In genomic region chr2:93870842-93871241, GRCm38 (mm10) we compare ENCODE assay signal across 9 mouse cellular contexts. TPM values are rescaled to one million over a fixed set of nuclear protein-coding genes. Genes with fewer than 3 reads are reported as not detected.
A peak's percentile ranks its signal among the peaks of the same experiment; 100 is the strongest.
DNase-seq lines count a peak whose midpoint lies in the region; ATAC-seq and TF ChIP-seq lines count a peak whose summit lies in the region.
"Had no signal": no experiment of that assay in that cellular context is flagged by ENCODE, and none has a peak within 500 bp of the region (broad histone marks: within the 10 kb centered on the region; RNA-seq: fewer than 3 reads in every experiment).

No protein-coding gene starts in this region.

- H3K27ac ChIP-seq in midbrain, embryonic 10.5 days (replicated peaks): no peak overlapping the region; the same call in 1 of the 2 replicates
- H3K27ac ChIP-seq in midbrain, embryonic 15.5 days: no peak overlapping the region
- no peak overlapping the region for H3K27ac ChIP-seq in hindbrain, postnatal 0 days
- no peak overlapping the region for H3K27ac ChIP-seq in midbrain, embryonic 11.5 days (ENCODE audit: low read depth, low read length)

- no peak overlapping the region for H3K9ac ChIP-seq in midbrain, embryonic 15.5 days
- no peak overlapping the region for H3K9ac ChIP-seq in hindbrain, postnatal 0 days (replicated peaks; ENCODE audit: low read length)
- H3K9ac ChIP-seq in midbrain, embryonic 11.5 days (ENCODE audit: low read length): no peak overlapping the region

- H3K4me1 ChIP-seq in midbrain, embryonic 10.5 days: peaks cover 19% of the 10 kb centered on the region
- peaks cover 4% of the 10 kb centered on the region for H3K4me1 ChIP-seq in midbrain, embryonic 15.5 days
- peaks cover 6% of the 10 kb centered on the region for H3K4me1 ChIP-seq in hindbrain, postnatal 0 days (ENCODE audit: insufficient read depth, low read length)
- H3K4me1 ChIP-seq in midbrain, embryonic 11.5 days (ENCODE audit: control insufficient read depth, insufficient read depth, low read length): no peaks in the 10 kb centered on the region

- H3K9me3 ChIP-seq in midbrain, embryonic 10.5 days (replicated peaks): no peaks in the 10 kb centered on the region
- no peaks in the 10 kb centered on the region for H3K9me3 ChIP-seq in midbrain, embryonic 15.5 days
- no peaks in the 10 kb centered on the region for H3K9me3 ChIP-seq in hindbrain, postnatal 0 days (ENCODE audit: low read length)
- H3K9me3 ChIP-seq in midbrain, embryonic 11.5 days (ENCODE audit: control insufficient read depth, low read length): no peaks in the 10 kb centered on the region

- no peaks in the 10 kb centered on the region for H3K27me3 ChIP-seq in midbrain, embryonic 10.5 days (ENCODE audit: low read depth, poor library complexity, severe bottlenecking)
- H3K27me3 ChIP-seq in midbrain, embryonic 15.5 days (replicated peaks): no peaks in the 10 kb centered on the region
- no peaks in the 10 kb centered on the region for H3K27me3 ChIP-seq in hindbrain, postnatal 0 days (ENCODE audit: insufficient read depth, low read length)
- no peaks in the 10 kb centered on the region for H3K27me3 ChIP-seq in midbrain, embryonic 11.5 days (ENCODE audit: control insufficient read depth, insufficient read depth, low read length)

- no peak for ATAC-seq in midbrain, embryonic 15.5 days (replicated peaks)
- ATAC-seq in hindbrain, postnatal 0 days: peak; percentile 72
- peak; percentile 62 for ATAC-seq in midbrain, embryonic 11.5 days (ENCODE audit: low FRiP score)

- TF ChIP-seq CTCF in hindbrain, postnatal 0 days (IDR thresholded peaks at IDR 0.05; ENCODE audit: low read depth): peak; percentile 72

- H3K4me2 ChIP-seq in midbrain, embryonic 15.5 days: no peak overlapping the region
- H3K4me2 ChIP-seq in hindbrain, postnatal 0 days (ENCODE audit: low read depth, low read length): no peak overlapping the region
- H3K4me2 ChIP-seq in midbrain, embryonic 11.5 days: no peak overlapping the region

- no peak overlapping the region for H3K4me3 ChIP-seq in midbrain, embryonic 10.5 days
- no peak overlapping the region for H3K4me3 ChIP-seq in midbrain, embryonic 15.5 days
- no peak overlapping the region for H3K4me3 ChIP-seq in hindbrain, postnatal 0 days (ENCODE audit: low read length)
- H3K4me3 ChIP-seq in midbrain, embryonic 11.5 days (ENCODE audit: low read depth, low read length): no peak overlapping the region

- peak; percentile 73 for DNase-seq in midbrain, embryonic 10.5 days (ENCODE audit: low spot score)
- DNase-seq in cerebellum, adult 9-11 months: peak; percentile 60
- DNase-seq in frontal cortex, postnatal 14 days (ENCODE audit: low spot score in 2 of 2): peak; percentile 44 to 76
- DNase-seq in hindbrain, postnatal 0 days (ENCODE audit: low spot score): peak; percentile 84
- peak; percentile 51 to 57 for DNase-seq in left cerebral cortex, adult 8-10 months (ENCODE audit: low spot score in 2 of 2)
- peak; percentile 97 for DNase-seq in midbrain, embryonic 11.5 days (ENCODE audit: low spot score, missing footprints)
- DNase-seq in spleen, postnatal 4 days (ENCODE audit: low spot score in 2 of 2): peak; percentile 40 to 72

- 50% methylated on average over 4 of the region's 4 CpGs for WGBS in midbrain, embryonic 10.5 days
- WGBS in midbrain, embryonic 15.5 days: 47% methylated on average over 4 of the region's 4 CpGs
- 41% methylated on average over 4 of the region's 4 CpGs for WGBS in hindbrain, postnatal 0 days
- WGBS in midbrain, embryonic 11.5 days: 34% methylated on average over 4 of the region's 4 CpGs

- no peaks in the 10 kb centered on the region for H3K36me3 ChIP-seq in midbrain, embryonic 10.5 days
- no peaks in the 10 kb centered on the region for H3K36me3 ChIP-seq in midbrain, embryonic 15.5 days (replicated peaks)
- H3K36me3 ChIP-seq in hindbrain, postnatal 0 days (ENCODE audit: insufficient read depth, low read length): no peaks in the 10 kb centered on the region
- H3K36me3 ChIP-seq in midbrain, embryonic 11.5 days (ENCODE audit: control insufficient read depth, insufficient read depth, low read length): no peaks in the 10 kb centered on the region

RNA-seq across cellular contexts. Expression of gene Accsl, which starts 1.9 kb away (rescaled TPM):
- not detected in 2 replicates for polyA plus RNA-seq in midbrain, embryonic 10.5 days (2016; fragmentation: Nextera tagmentation; extraction: Ambion mirVana)
- 0.17 and 0.32 TPM in 2 replicates for polyA plus RNA-seq in midbrain, embryonic 15.5 days (2015; fragmentation: Nextera tagmentation; extraction: Ambion mirVana)
- not detected in 2 replicates for total RNA-seq in hindbrain, postnatal 0 days (2014; rRNA removed)
- 0.30 and 0.39 TPM in 2 replicates for polyA plus RNA-seq in hindbrain, postnatal 0 days (2015; fragmentation: Nextera tagmentation; extraction: Ambion mirVana)
- total RNA-seq in left cerebral cortex, adult 8-10 months (2022): 1 to 10 TPM in 1 of 4 experiments, under 1 TPM in 1, not detected in 2; 0.21 to 1.1 TPM
- polyA plus RNA-seq in midbrain, embryonic 11.5 days (2014; fragmentation: Nextera tagmentation; extraction: Ambion mirVana): 0.20 TPM in 1 of 2 replicates, not detected in the other
- total RNA-seq: neutrophil, adult 5-6 weeks had no signal

RNA-seq across cellular contexts. Expression of gene Accs, which starts 21.1 kb away (rescaled TPM):
- 7.2 and 9.3 TPM in 2 replicates for polyA plus RNA-seq in midbrain, embryonic 10.5 days (2016; fragmentation: Nextera tagmentation; extraction: Ambion mirVana)
- 5.1 and 5.2 TPM in 2 replicates for polyA plus RNA-seq in midbrain, embryonic 15.5 days (2015; fragmentation: Nextera tagmentation; extraction: Ambion mirVana)
- total RNA-seq in hindbrain, postnatal 0 days (2014; rRNA removed): 12.0 and 19.1 TPM in 2 replicates
- 6.5 and 6.6 TPM in 2 replicates for polyA plus RNA-seq in hindbrain, postnatal 0 days (2015; fragmentation: Nextera tagmentation; extraction: Ambion mirVana)
- 1 to 10 TPM; 3.9 to 5.7 (median 4.5) TPM for total RNA-seq in left cerebral cortex, adult 8-10 months (2022)
- 5.8 and 7.5 TPM in 2 replicates for polyA plus RNA-seq in midbrain, embryonic 11.5 days (2014; fragmentation: Nextera tagmentation; extraction: Ambion mirVana)

RNA-seq across cellular contexts. Expression of gene Ext2, which starts 48.5 kb away (rescaled TPM):
- polyA plus RNA-seq in midbrain, embryonic 10.5 days (2016; fragmentation: Nextera tagmentation; extraction: Ambion mirVana): 72.3 and 78.2 TPM in 2 replicates
- 76.4 and 79.4 TPM in 2 replicates for polyA plus RNA-seq in midbrain, embryonic 15.5 days (2015; fragmentation: Nextera tagmentation; extraction: Ambion mirVana)
- total RNA-seq in hindbrain, postnatal 0 days (2014; rRNA removed): 34.9 and 37.8 TPM in 2 replicates
- polyA plus RNA-seq in hindbrain, postnatal 0 days (2015; fragmentation: Nextera tagmentation; extraction: Ambion mirVana): 69.8 and 70.3 TPM in 2 replicates
- 10 to 100 TPM; 51.4 to 59.1 (median 55.9) TPM for total RNA-seq in left cerebral cortex, adult 8-10 months (2022)
- 63.8 and 68.2 TPM in 2 replicates for polyA plus RNA-seq in midbrain, embryonic 11.5 days (2014; fragmentation: Nextera tagmentation; extraction: Ambion mirVana)
